Mouse (Mus musculus) liver, embryonic 16.5 days (tissue): ENCODE measurements at regions not wholly inside any gene's neighbourhood (a gene's known extent, or its start where the extent isn't known, plus 50 kb on each side); places are given as distances from the start of the nearest gene placed in this dataset.
A peak's percentile ranks its signal among the peaks of the same experiment; 100 is the strongest.

Experiments
- ATAC-seq: fragments of 200-750 bp; cut with Nextera tagmentation; 2 replicates; pipeline ENCODE4 v1.8.0; 2017; ENCODE audit warnings: low read depth, mild to moderate bottlenecking, moderate number of reproducible peaks, moderate library complexity
- H3K27ac ChIP-seq: fragments of 300-500 bp; sonication (generic); 2 replicates; pipeline ENCODE4 v1.5.1; 2014; ENCODE audit warnings: mild to moderate bottlenecking, low read length
- H3K27me3 ChIP-seq: fragments of 300-500 bp; sonication (generic); 2 replicates; pipeline ENCODE4 v1.6.1; 2014; ENCODE audit warnings: low read depth, low read length, mixed read lengths; ENCODE audit not compliant: control insufficient read depth, insufficient read depth
- H3K36me3 ChIP-seq: fragments of 300-500 bp; sonication (generic); 2 replicates; pipeline ENCODE4 v1.6.1; 2014; ENCODE audit warnings: mild to moderate bottlenecking; ENCODE audit not compliant: control insufficient read depth, insufficient read depth
- H3K4me1 ChIP-seq: fragments of 300-500 bp; sonication (generic); 2 replicates; pipeline ENCODE4 v1.6.1; 2014; ENCODE audit warnings: low read depth, low read length, mixed read lengths; ENCODE audit not compliant: control insufficient read depth
- H3K4me2 ChIP-seq: fragments of 300-500 bp; sonication (generic); 2 replicates; pipeline ENCODE4 v1.6.1; 2014; ENCODE audit warnings: low read depth, low read length, mixed read lengths
- H3K4me3 ChIP-seq: fragments of 300-500 bp; sonication (generic); 2 replicates; pipeline ENCODE4 v1.5.1; 2014; ENCODE audit warnings: low read depth, mild to moderate bottlenecking, low read length
- H3K9ac ChIP-seq: fragments of 300-500 bp; sonication (generic); 2 replicates; pipeline ENCODE4 v1.6.1; 2014; ENCODE audit warnings: low read depth, low read length
- H3K9me3 ChIP-seq: fragments of 300-500 bp; sonication (generic); replicated peaks from 2 replicates; pipeline ENCODE4 v1.6.1; 2016; ENCODE audit warnings: low read length; ENCODE audit not compliant: control insufficient read depth
- WGBS: fragments of 180-500 bp; shearing (Covaris S2); extraction: QIAGEN DNeasy Blood & Tissue Kit; methylation state at CpG from one replicate; pipeline ENCODE4 v1.1.7; 2014; ENCODE audit not compliant: insufficient replicate concordance; 5-methylcytosine and 5-hydroxymethylcytosine counted together

DNA sequence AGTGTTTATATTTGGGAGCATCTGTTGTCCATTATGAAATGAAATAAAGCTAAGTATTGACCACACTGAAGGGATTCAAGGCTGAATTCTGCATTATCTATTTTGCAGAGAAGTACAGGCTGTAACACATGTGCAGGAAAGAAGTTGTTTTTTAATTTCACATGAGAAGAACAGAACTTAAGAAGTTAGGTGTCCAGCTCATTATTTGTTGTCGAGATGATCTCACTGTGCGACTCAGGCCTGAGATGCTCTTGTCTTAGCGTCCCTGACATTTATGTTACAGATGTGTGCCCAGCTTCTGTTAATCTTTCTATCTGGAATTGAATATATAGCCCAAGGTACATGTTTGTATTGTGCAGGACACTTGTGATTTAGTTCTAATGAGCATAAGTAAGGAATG lies 112.0 kb upstream of the Hmgn3 start:
- Histone ChIP-seq H3K36me3 (no peaks in the 10 kb centered on the region), H3K9ac (no peak overlapping the region), H3K9me3 (no peaks in the 10 kb centered on the region), H3K4me1 (no peaks in the 10 kb centered on the region), H3K27ac (no peak overlapping the region), H3K4me3 (no peak overlapping the region), H3K27me3 (no peaks in the 10 kb centered on the region), H3K4me2 (no peak overlapping the region)
- ATAC-seq, result no peak
- 62% methylated on average over 3 of the region's 3 CpGs for WGBS

GRCm38 (mm10) chr9:83254356-83254755 lies 107.9 kb upstream of the Hmgn3 start:
- H3K9ac ChIP-seq, result no peak overlapping the region
- no peaks in the 10 kb centered on the region for H3K27me3 ChIP-seq
- H3K4me3 ChIP-seq, result peak overlapping the region; percentile 27
- no peak overlapping the region for H3K4me2 ChIP-seq
- WGBS, result 71% methylated on average over 6 of the region's 6 CpGs
- no peaks in the 10 kb centered on the region for H3K4me1 ChIP-seq
- 0 out of 2 replicates have a peak overlapping the region, but pooled peaks have one; percentile 21 for H3K27ac ChIP-seq
- H3K36me3 ChIP-seq, result no peaks in the 10 kb centered on the region
- peak; percentile 99 for ATAC-seq
- H3K9me3 ChIP-seq, result no peaks in the 10 kb centered on the region

DNA sequence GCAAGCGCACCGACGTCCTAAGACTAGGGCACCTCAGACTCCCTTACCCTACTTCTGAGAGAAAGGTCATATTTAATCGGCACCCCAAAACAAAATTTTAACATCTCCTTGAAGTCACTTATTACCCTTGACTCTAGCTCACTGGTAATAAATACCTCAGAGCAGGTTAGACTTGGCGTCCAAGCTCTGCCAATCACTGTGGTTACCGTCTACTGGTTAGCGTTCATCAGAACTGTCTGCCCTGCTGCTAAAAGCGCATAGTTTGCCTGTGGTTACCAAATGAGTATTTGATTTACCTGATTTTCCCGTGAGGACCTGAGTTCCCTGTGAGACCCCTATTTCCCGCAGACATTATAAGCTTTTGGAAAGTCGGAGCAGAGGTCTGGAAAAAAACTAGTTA lies 107.3 kb upstream of the Hmgn3 start:
- 61% methylated on average over 11 of the region's 11 CpGs for WGBS
- no peak for ATAC-seq
- Histone ChIP-seq H3K9me3 (no peaks in the 10 kb centered on the region), H3K9ac (no peak overlapping the region), H3K4me1 (no peaks in the 10 kb centered on the region), H3K36me3 (no peaks in the 10 kb centered on the region), H3K4me3 (peak overlapping the region; percentile 27), H3K27ac (0 out of 2 replicates have a peak overlapping the region, but pooled peaks have one; percentile 21), H3K27me3 (no peaks in the 10 kb centered on the region), H3K4me2 (peak overlapping the region; percentile 37; the same call in 1 of the 2 replicates)

DNA sequence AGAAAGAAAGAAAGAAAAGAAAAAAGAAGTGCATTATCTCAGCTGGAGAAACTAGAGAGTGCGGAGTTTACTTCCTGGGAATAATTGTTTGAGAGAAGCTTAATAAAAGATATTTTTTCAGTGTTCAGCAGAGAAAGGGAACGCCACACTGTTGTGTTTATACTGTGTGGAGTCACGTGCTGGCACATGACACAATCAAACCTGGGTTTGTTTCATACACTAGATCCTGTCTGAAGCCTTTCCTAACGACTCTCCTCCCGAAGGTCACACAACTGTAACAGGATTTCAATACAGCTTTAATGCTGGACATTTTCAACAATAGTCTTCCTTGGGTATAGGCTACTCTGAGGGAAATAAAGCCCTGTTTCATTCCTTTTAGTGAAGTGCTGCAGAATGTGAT lies 105.3 kb upstream of the Hmgn3 start:
- no peak overlapping the region for H3K27ac ChIP-seq
- H3K36me3 ChIP-seq, result no peaks in the 10 kb centered on the region
- 50% methylated on average over 5 of the region's 5 CpGs for WGBS
- no peaks in the 10 kb centered on the region for H3K4me1 ChIP-seq
- no peak for ATAC-seq
- no peak overlapping the region for H3K4me2 ChIP-seq
- no peaks in the 10 kb centered on the region for H3K9me3 ChIP-seq
- H3K4me3 ChIP-seq, result no peak overlapping the region
- H3K27me3 ChIP-seq, result no peaks in the 10 kb centered on the region
- no peak overlapping the region for H3K9ac ChIP-seq

DNA sequence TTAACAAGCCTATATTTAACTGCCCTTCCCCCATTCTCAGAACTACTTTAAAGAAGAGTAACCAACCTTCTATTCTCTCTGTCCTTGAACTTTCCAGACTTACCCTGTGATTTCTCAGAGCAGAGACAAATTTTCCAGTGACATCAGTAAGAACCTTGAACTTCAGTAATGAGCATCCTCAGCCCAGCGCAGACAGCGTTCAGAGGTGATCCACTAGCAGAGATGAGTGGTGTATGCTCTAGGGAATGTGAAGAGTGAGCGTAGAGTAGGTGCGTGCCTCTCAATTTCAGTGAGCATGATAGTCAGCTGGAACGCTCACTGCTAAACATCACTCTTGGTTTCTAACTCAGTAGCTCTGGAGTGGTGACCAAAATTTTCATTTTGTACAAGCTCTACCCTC lies 103.4 kb upstream of the Hmgn3 start:
- Histone ChIP-seq H3K9me3 (no peaks in the 10 kb centered on the region), H3K4me1 (no peaks in the 10 kb centered on the region), H3K9ac (no peak overlapping the region), H3K27ac (no peak overlapping the region), H3K27me3 (no peaks in the 10 kb centered on the region), H3K4me2 (no peak overlapping the region), H3K36me3 (no peaks in the 10 kb centered on the region), H3K4me3 (no peak overlapping the region)
- 72% methylated on average over 5 of the region's 5 CpGs for WGBS
- no peak for ATAC-seq

DNA sequence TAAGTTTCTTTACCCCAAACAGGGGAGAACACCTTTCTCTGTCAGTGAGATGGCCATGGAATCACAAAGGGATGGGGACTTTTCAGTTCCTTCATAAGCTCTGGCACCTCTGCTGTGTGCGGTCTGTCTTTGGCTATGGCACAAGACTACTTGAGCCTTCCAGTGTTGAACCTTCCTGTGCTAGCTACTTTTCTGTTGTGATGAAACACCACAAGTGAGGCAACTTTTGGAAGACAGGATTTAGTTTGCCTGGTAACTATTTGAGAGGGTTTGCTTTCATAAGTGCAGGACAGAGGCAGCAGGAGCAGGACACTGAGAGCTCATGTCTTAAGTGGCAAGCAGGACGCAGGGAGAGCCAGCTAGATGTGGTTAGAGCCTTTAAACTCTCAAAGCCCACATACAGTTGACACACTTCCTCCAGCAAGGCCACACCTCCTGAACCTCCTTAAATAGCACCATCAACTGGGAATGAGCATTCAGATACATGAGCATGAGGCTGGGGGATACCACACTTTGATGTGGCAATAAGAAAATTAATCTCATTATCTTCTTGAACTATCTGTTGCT lies 101.8 kb upstream of the Hmgn3 start:
- H3K9me3 ChIP-seq, result no peaks in the 10 kb centered on the region
- no peaks in the 10 kb centered on the region for H3K27me3 ChIP-seq
- no peaks in the 10 kb centered on the region for H3K36me3 ChIP-seq
- WGBS, result 54% methylated on average over 2 of the region's 2 CpGs
- H3K4me3 ChIP-seq, result no peak overlapping the region
- H3K27ac ChIP-seq, result no peak overlapping the region
- H3K4me1 ChIP-seq, result no peaks in the 10 kb centered on the region
- ATAC-seq, result no peak
- no peak overlapping the region for H3K9ac ChIP-seq
- H3K4me2 ChIP-seq, result no peak overlapping the region

DNA sequence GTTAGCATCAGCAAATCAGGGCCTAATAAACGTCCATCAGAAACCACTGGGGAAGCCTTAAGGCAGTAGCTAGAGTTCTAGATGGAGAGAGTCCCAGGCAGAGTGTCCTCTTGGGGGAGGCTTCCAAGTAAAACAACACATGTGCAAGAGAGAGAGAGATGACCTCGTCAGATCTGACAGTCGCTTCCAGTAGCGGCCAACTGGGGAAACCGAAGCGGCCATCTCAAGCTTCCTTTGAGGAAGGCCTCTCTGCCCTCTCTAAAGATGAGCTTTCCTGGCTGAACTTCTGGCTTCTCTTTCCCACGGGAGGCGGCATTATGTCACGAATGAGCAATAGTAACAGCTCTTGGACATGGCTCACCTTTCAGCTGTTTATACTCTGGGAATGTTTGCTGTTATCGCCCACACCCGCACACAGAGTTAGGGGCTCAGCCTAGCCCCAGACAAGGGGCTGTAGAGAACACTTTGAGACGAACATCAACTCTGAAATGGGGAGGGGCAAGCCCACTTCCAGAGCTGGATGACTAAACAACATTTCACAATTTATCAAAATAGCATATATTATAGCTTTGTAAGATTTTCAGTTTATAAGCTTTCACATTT lies 100.7 kb upstream of the Hmgn3 start:
- Histone ChIP-seq H3K4me2 (no peak overlapping the region), H3K9ac (no peak overlapping the region), H3K4me1 (no peaks in the 10 kb centered on the region), H3K4me3 (no peak overlapping the region), H3K27ac (no peak overlapping the region), H3K36me3 (no peaks in the 10 kb centered on the region), H3K9me3 (no peaks in the 10 kb centered on the region), H3K27me3 (no peaks in the 10 kb centered on the region)
- WGBS, result 69% methylated on average over 12 of the region's 12 CpGs
- ATAC-seq, result no peak

DNA sequence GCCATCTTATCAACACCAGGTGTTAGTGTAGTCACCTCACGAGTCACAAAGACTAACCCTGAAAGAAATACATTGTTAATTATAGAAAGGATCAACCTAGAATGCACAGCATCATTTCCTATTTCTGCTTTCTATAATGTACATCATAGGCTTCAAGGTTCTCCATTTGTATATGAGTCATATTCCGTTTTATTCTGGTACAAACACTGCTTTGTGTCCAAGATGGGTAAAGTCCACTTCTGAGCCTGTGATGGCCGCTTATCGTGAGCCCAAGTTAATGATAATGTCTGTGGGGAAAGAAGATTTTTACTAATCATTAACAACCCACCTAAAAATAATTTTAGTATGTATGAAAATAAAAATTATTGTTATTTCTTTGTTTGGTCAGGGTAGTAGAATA lies 94.6 kb upstream of the Hmgn3 start:
- WGBS, result 54% methylated on average over 4 of the region's 4 CpGs
- H3K9ac ChIP-seq, result no peak overlapping the region
- no peak overlapping the region for H3K27ac ChIP-seq
- H3K4me3 ChIP-seq, result no peak overlapping the region
- ATAC-seq, result no peak
- no peak overlapping the region for H3K4me2 ChIP-seq
- peaks cover 4% of the 10 kb centered on the region for H3K36me3 ChIP-seq
- H3K9me3 ChIP-seq, result no peaks in the 10 kb centered on the region
- H3K27me3 ChIP-seq, result no peaks in the 10 kb centered on the region
- no peaks in the 10 kb centered on the region for H3K4me1 ChIP-seq

DNA sequence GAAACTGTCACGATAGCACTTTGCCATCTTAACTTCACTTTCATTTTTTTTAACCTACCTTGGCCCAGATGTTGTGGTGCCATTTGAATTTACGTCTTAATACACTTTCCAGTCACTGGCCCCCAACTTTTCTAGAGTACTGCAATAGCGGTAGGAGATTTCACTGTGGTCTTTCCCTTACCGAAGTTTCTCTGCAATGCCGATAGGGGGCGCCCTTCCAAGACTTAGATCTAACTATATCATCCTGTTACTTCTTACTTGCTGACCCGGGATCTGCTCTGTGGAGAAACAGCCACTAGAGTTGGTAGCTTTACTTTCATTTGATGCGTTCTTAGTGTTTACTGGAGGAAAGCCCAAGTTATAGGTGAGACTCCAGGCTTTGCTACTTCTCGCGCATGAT lies 92.6 kb upstream of the Hmgn3 start:
- Histone ChIP-seq H3K36me3 (peaks cover 4% of the 10 kb centered on the region), H3K4me2 (no peak overlapping the region), H3K27me3 (no peaks in the 10 kb centered on the region), H3K4me1 (no peaks in the 10 kb centered on the region), H3K9me3 (no peaks in the 10 kb centered on the region), H3K27ac (no peak overlapping the region), H3K9ac (no peak overlapping the region), H3K4me3 (no peak overlapping the region)
- WGBS, result 68% methylated on average over 10 of the region's 10 CpGs
- ATAC-seq, result no peak
